ENCODE assay signal across 11 mouse cellular contexts in genomic region chr1:121389574-121389973, GRCm38 (mm10). TPM values are rescaled to one million over a fixed set of nuclear protein-coding genes. Genes with fewer than 3 reads are reported as not detected.
DNase-seq lines count a peak whose midpoint lies in the region; ATAC-seq and TF ChIP-seq lines count a peak whose summit lies in the region.
"Had no signal": no experiment of that assay in that cellular context is flagged by ENCODE, and none has a peak within 500 bp of the region (broad histone marks: within the 10 kb centered on the region; RNA-seq: fewer than 3 reads in every experiment).

No protein-coding gene starts in this region.

- H3K4me3 ChIP-seq in kidney, postnatal 0 days (replicated peaks; ENCODE audit: low read depth, low read length) = no peak overlapping the region
- H3K4me3 ChIP-seq in kidney, embryonic 16.5 days (ENCODE audit: low read length) = no peak overlapping the region
- H3K4me3 ChIP-seq in forebrain, embryonic 15.5 days = no peak overlapping the region

- WGBS in kidney, postnatal 0 days = 88% methylated on average over 12 of the region's 12 CpGs
- 85% methylated on average over 12 of the region's 12 CpGs for WGBS in kidney, embryonic 16.5 days
- WGBS in forebrain, embryonic 15.5 days = 75% methylated on average over 12 of the region's 12 CpGs

- DNase-seq in kidney, postnatal 0 days (ENCODE audit: low spot score) = no peak
- peak; percentile 11 for DNase-seq in thymus, postnatal 14 days
- DNase-seq in thymus, postnatal 0 days (ENCODE audit: low spot score) = no peak
- peak; percentile 33 for DNase-seq in testis, postnatal 14 days (ENCODE audit: low spot score)
- no peak for DNase-seq in ovary, postnatal 36 days (ENCODE audit: low spot score)
- DNase-seq: cerebellum, adult 9-11 months; lung, postnatal 36 days; thymus, adult 18-20 months had no signal

- peak; percentile 40 for TF ChIP-seq CTCF in kidney, postnatal 0 days (IDR thresholded peaks at IDR 0.05; ENCODE audit: low read depth)

- H3K27me3 ChIP-seq in kidney, postnatal 0 days (ENCODE audit: insufficient read depth, low read length) = no peaks in the 10 kb centered on the region
- no peaks in the 10 kb centered on the region for H3K27me3 ChIP-seq in kidney, embryonic 16.5 days (ENCODE audit: insufficient read depth, low read length)
- no peaks in the 10 kb centered on the region for H3K27me3 ChIP-seq in forebrain, embryonic 15.5 days

- no peaks in the 10 kb centered on the region for H3K9me3 ChIP-seq in kidney, postnatal 0 days (replicated peaks; ENCODE audit: low read length)
- H3K9me3 ChIP-seq in kidney, embryonic 16.5 days (ENCODE audit: low read length) = no peaks in the 10 kb centered on the region
- H3K9me3 ChIP-seq in forebrain, embryonic 15.5 days = no peaks in the 10 kb centered on the region

- no peak overlapping the region for H3K27ac ChIP-seq in kidney, postnatal 0 days
- H3K27ac ChIP-seq in kidney, embryonic 16.5 days (ENCODE audit: low read length) = no peak overlapping the region
- no peak overlapping the region for H3K27ac ChIP-seq in forebrain, embryonic 15.5 days (replicated peaks)

- no peak overlapping the region for H3K4me2 ChIP-seq in kidney, postnatal 0 days (ENCODE audit: low read length)
- no peak overlapping the region for H3K4me2 ChIP-seq in kidney, embryonic 16.5 days (replicated peaks; ENCODE audit: low read depth, low read length)
- no peak overlapping the region for H3K4me2 ChIP-seq in forebrain, embryonic 15.5 days (replicated peaks)

- no peaks in the 10 kb centered on the region for H3K36me3 ChIP-seq in kidney, postnatal 0 days (ENCODE audit: insufficient read depth, low read length)
- H3K36me3 ChIP-seq in kidney, embryonic 16.5 days (ENCODE audit: insufficient read depth, low read length) = no peaks in the 10 kb centered on the region
- H3K36me3 ChIP-seq in forebrain, embryonic 15.5 days = no peaks in the 10 kb centered on the region

- no peak overlapping the region for H3K9ac ChIP-seq in kidney, postnatal 0 days (ENCODE audit: low read depth, low read length)
- no peak overlapping the region for H3K9ac ChIP-seq in kidney, embryonic 16.5 days (replicated peaks; ENCODE audit: low read length)
- no peak overlapping the region for H3K9ac ChIP-seq in forebrain, embryonic 15.5 days (replicated peaks)

- peaks cover 3% of the 10 kb centered on the region; the same call in 1 of the 2 replicates for H3K4me1 ChIP-seq in kidney, postnatal 0 days (replicated peaks; ENCODE audit: insufficient read depth, low read length)
- peaks cover 5% of the 10 kb centered on the region; the same call in 1 of the 2 replicates for H3K4me1 ChIP-seq in kidney, embryonic 16.5 days (ENCODE audit: insufficient read depth, low read length)
- peaks cover 31% of the 10 kb centered on the region for H3K4me1 ChIP-seq in forebrain, embryonic 15.5 days

- ATAC-seq in kidney, postnatal 0 days (replicated peaks; ENCODE audit: low FRiP score, low read depth) = no peak
- ATAC-seq in kidney, embryonic 16.5 days (ENCODE audit: low FRiP score, low TSS enrichment) = no peak
- 0 out of 2 replicates have a peak, but pooled peaks have one; percentile 20 for ATAC-seq in forebrain, embryonic 15.5 days (replicated peaks)
- ATAC-seq in cerebellum, adult (ENCODE audit: insufficient number of reproducible peaks, low FRiP score, low TSS enrichment) = no peak

RNA-seq across cellular contexts. Expression of gene Ccdc93, which starts 41.3 kb away (rescaled TPM):
- 6.4 and 6.6 TPM in 2 replicates for polyA plus RNA-seq in kidney, postnatal 0 days (2015; fragmentation: Nextera tagmentation; extraction: Ambion mirVana)
- 10.3 and 10.4 TPM in 2 replicates for polyA plus RNA-seq in kidney, embryonic 16.5 days (2015; fragmentation: Nextera tagmentation; extraction: Ambion mirVana)
- 16.6 and 18.6 TPM in 2 replicates for polyA plus RNA-seq in thymus, postnatal 0 days (2015; fragmentation: Nextera tagmentation; extraction: Ambion mirVana)
- 11.5 and 12.9 TPM in 2 replicates for polyA plus RNA-seq in forebrain, embryonic 15.5 days (2015; fragmentation: Nextera tagmentation; extraction: Ambion mirVana)

RNA-seq across cellular contexts. Expression of gene Insig2, which starts 57.2 kb away (rescaled TPM):
- 46.9 and 52.8 TPM in 2 replicates for polyA plus RNA-seq in kidney, postnatal 0 days (2015; fragmentation: Nextera tagmentation; extraction: Ambion mirVana)
- 34.3 and 36.5 TPM in 2 replicates for polyA plus RNA-seq in kidney, embryonic 16.5 days (2015; fragmentation: Nextera tagmentation; extraction: Ambion mirVana)
- polyA plus RNA-seq in thymus, postnatal 0 days (2015; fragmentation: Nextera tagmentation; extraction: Ambion mirVana) = 43.0 and 45.0 TPM in 2 replicates
- 40.5 and 44.4 TPM in 2 replicates for polyA plus RNA-seq in forebrain, embryonic 15.5 days (2015; fragmentation: Nextera tagmentation; extraction: Ambion mirVana)

Comparison
In these comparisons a context has a peak if more than half of its experiments do, and no peak if none do; other contexts are left out.
1. DNase-seq: peak in thymus, postnatal 14 days (single experiment) and testis, postnatal 14 days (single experiment); none in kidney, postnatal 0 days (single experiment), thymus, postnatal 0 days (single experiment) and ovary, postnatal 36 days (single experiment).